Mouse (Mus musculus) skeletal muscle tissue, postnatal 0 days (tissue): ENCODE measurements around the gene Zdhhc17. TPM values are rescaled to one million over a fixed set of nuclear protein-coding genes. Genes with fewer than 3 reads are reported as not detected.

ENCODE experiments used
- polyA plus RNA-seq: library from polyadenylated mRNA; unstranded; fragments of >200 nt; fragmentation: Nextera tagmentation; extraction: Ambion mirVana; gene quantifications from 2 replicates; pipeline ENCODE4 v1.2.1, GENCODE M21; 2015

Gene Zdhhc17
- 14.0 and 15.3 TPM in 2 replicates for polyA plus RNA-seq

DNA sequence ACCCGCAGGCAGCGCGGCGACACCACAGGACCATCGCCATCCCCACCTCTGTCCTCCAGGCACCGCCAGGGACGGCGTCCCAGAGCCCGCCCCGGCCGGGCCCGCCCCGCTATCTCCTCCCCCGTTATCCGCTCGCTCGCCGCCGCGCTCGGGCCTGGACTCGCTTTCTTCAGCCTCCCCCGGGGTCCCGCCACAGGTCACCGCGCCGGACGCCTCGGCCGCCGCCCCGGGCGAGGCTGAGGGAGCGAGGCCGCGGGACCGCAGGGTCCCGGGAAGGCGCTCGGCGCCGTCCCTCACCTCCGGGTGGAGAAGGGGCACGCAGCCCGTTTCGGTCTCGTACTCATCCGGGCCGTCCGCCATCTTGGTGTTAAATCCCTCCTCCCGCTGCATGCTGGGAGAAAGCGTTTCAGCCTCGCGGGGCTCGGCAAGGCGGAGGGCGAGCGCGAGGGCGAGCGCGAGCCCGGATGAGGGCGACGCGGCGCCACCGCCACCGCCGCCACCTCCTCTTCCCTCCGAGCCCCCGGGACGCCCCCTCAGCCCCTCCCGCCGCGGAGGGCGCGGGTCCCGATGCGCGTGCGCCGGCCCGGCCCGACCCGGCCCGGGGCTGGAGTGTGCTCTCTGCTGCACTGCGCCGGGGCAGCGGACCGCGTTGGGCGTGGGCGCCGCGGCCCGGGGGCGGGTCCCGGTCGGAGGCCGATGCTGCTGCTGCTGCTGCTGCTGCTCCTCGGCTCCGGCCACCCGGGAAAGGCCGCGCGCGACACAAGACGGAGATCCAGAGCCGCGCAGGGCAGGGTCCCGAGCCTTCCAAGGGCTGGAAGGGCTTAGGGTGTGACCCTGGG is at the start of gene Zdhhc17:
Gene Zdhhc17, minus strand, starts transcription at position 500 of the 839 bp plus-strand sequence.

GRCm38 (mm10) chr10:110919531-110920343 is 90.2 kb downstream of the Zdhhc17 start, which contains the start of gene Csrp2:
TSS of gene Csrp2 (plus strand) at chr10:110919789.

Other genes starting within 250 kb of the Zdhhc17 start
- gene Csrp2, start 90.4 kb downstream of the Zdhhc17 start, polyA plus RNA-seq: 76.6 and 79.1 TPM in 2 replicates
- 6.4 and 7.3 TPM in 2 replicates for gene Osbpl8, start 154.6 kb upstream of the Zdhhc17 start, polyA plus RNA-seq